In the genomic region with DNA sequence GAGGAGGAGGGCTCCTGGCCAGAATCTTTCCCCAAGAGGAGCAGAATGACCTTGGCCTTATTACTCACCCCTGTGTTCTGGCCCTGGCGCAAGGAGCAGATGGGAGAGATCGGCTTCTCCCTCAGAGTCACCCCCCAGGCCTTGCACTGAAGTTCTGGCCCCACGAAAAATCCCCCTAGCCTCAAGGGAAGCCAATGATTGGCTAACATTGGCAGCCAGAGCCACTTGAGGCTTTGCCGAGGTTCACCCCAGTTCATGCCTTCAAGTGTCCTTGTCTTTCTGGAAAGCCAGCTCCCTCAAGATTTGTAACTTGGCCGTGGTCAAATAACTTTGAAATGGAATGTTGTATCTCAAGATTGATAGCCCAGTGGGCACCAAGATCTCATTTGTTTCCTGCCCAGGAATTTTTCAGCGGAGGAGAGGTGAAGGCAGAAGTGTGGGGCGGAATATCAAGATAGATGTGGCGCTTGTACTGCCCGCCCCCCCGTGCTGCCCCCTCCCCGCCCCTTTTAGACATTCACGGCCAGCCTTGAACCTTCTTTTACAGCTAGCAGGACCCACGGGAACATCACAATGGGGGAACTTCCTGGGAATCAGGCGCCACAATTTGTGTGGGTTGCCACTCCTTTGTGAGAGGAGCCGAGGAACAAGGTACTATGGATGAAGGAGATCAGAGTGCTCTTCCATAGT, we compare ENCODE assay signal across 11 mouse cellular contexts.
DNase-seq lines count a peak whose midpoint lies in the region; ATAC-seq and TF ChIP-seq lines count a peak whose summit lies in the region.
"Had no signal": no experiment of that assay in that cellular context is flagged by ENCODE, and none has a peak within 500 bp of the region (broad histone marks: within the 10 kb centered on the region; RNA-seq: fewer than 3 reads in every experiment).

No protein-coding gene starts in this region.

- peak overlapping the region; percentile 32 for H3K4me2 ChIP-seq in lung, embryonic 15.5 days
- H3K4me2 ChIP-seq: embryonic facial prominence, embryonic 15.5 days; hindbrain, embryonic 15.5 days; neural tube, embryonic 15.5 days had no signal

- no peaks in the 10 kb centered on the region for H3K9me3 ChIP-seq in lung, embryonic 15.5 days
- H3K9me3 ChIP-seq: embryonic facial prominence, embryonic 15.5 days; hindbrain, embryonic 15.5 days; neural tube, embryonic 15.5 days had no signal

- H3K27me3 ChIP-seq in lung, embryonic 15.5 days, result no peaks in the 10 kb centered on the region
- H3K27me3 ChIP-seq: embryonic facial prominence, embryonic 15.5 days; hindbrain, embryonic 15.5 days; neural tube, embryonic 15.5 days had no signal

- H3K4me3 ChIP-seq in gastrocnemius, adult 2 months, result no peak overlapping the region
- H3K4me3 ChIP-seq in lung, embryonic 15.5 days, result no peak overlapping the region
- H3K4me3 ChIP-seq: embryonic facial prominence, embryonic 15.5 days; hindbrain, embryonic 15.5 days; neural tube, embryonic 15.5 days had no signal

- TF ChIP-seq CTCF in gastrocnemius, adult 2 months (IDR thresholded peaks at IDR 0.05), result no peak

- peak; percentile 55 for ATAC-seq in lung, embryonic 15.5 days (ENCODE audit: borderline replicate concordance, extremely low read depth, low FRiP score, low TSS enrichment)
- no peak for ATAC-seq in inflammation-experienced regulatory T-cells, adult 6 months

- intact Hi-C loops in gastrocnemius, adult 2 months (cut with DNase I), result no loop called here
- intact Hi-C loops in gastrocnemius, postnatal 36 days (cut with DNase I), result no loop called here

- no peak overlapping the region for H3K9ac ChIP-seq in lung, embryonic 15.5 days
- H3K9ac ChIP-seq: embryonic facial prominence, embryonic 15.5 days; hindbrain, embryonic 15.5 days; neural tube, embryonic 15.5 days had no signal

- peak; percentile 32 for DNase-seq in gastrocnemius, adult 2 months
- DNase-seq in gastrocnemius, postnatal 36 days, result no peak
- DNase-seq in urinary bladder, postnatal 25 days (ENCODE audit: low spot score), result peak; percentile 22
- no peak for DNase-seq in urinary bladder, adult 2 months (ENCODE audit: low spot score)
- DNase-seq in right cerebral cortex, postnatal 36 days (ENCODE audit: low spot score in 2 of 2), result no peak
- no peak for DNase-seq in layer of hippocampus, adult 9-11 months

- H3K4me1 ChIP-seq in lung, embryonic 15.5 days, result peaks cover 32% of the 10 kb centered on the region

- H3K36me3 ChIP-seq in lung, embryonic 15.5 days, result no peaks in the 10 kb centered on the region
- H3K36me3 ChIP-seq: embryonic facial prominence, embryonic 15.5 days; hindbrain, embryonic 15.5 days; neural tube, embryonic 15.5 days had no signal

- H3K27ac ChIP-seq in gastrocnemius, adult 2 months, result no peak overlapping the region
- H3K27ac ChIP-seq in lung, embryonic 15.5 days, result peak overlapping the region; percentile 90
- H3K27ac ChIP-seq: embryonic facial prominence, embryonic 15.5 days; hindbrain, embryonic 15.5 days; neural tube, embryonic 15.5 days had no signal

- 43% methylated on average over 15 of the region's 15 CpGs for WGBS in lung, embryonic 15.5 days

Comparison
In these comparisons a context has a peak if more than half of its experiments do, and no peak if none do; other contexts are left out.
1. DNase-seq: peak in gastrocnemius, adult 2 months (single experiment) and urinary bladder, postnatal 25 days (single experiment); none in gastrocnemius, postnatal 36 days (0 of 2), urinary bladder, adult 2 months (single experiment), right cerebral cortex, postnatal 36 days (0 of 2) and layer of hippocampus, adult 9-11 months (single experiment).